Mouse (Mus musculus) urinary bladder, postnatal 25 days (tissue): ENCODE results near the gene Rabggtb.
A peak's percentile ranks its signal among the peaks of the same experiment; 100 is the strongest.

Experiments
- DNase-seq: peaks from one replicate; pipeline ENCODE4 v3.0.0; 2022; ENCODE audit warnings: low spot score

Rabggtb gene

GRCm38 (mm10) chr3:153912546-153913509 is at the start of gene Rabggtb:
Gene Rabggtb (minus strand): TSS chr3:153913009.
- DNase-seq = peak; percentile 96

DNA sequence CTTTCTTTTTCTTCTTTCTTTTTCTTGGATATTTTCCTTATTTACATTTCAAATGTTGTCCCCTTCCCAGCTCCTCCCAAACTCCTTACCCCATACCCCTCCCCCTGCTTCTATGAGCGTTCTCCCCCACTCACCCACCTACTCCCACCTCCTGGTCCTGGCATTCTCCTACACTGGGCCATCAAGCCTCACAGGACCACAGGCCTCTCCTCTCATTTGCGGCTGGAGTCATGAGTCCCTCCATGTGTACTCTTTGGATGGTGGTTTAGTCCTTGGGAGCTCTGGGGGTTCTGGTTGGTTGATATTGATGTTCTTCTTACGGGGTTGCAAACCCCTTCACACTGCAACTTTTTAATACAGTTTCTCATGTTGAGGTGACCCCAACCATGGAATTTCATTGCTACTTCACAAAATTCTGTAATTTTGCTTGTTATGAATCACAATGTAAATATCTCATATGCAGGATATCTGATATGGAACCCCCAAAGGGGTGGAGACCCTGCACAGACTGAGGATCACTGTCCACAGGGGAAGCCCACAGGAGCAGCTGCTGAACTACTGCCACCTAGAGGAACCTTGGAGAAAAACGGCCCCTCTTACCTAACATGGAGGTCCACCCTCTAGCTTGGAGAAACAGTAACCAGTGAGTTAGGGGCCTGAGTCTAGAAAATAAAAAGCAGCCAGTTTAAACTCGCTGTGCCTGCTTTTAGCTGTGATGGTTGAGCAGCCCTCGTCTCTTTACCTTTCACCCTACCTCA is 49.0 kb upstream of the Rabggtb start:
- DNase-seq = no peak

- DNase-seq = no peak
Observed at GRCm38 (mm10) chr3:153960884-153961283, 48.1 kb upstream of the Rabggtb start.

- no peak for DNase-seq
Observed at GRCm38 (mm10) chr3:153959731-153960207, 47.0 kb upstream of the Rabggtb start.

DNA sequence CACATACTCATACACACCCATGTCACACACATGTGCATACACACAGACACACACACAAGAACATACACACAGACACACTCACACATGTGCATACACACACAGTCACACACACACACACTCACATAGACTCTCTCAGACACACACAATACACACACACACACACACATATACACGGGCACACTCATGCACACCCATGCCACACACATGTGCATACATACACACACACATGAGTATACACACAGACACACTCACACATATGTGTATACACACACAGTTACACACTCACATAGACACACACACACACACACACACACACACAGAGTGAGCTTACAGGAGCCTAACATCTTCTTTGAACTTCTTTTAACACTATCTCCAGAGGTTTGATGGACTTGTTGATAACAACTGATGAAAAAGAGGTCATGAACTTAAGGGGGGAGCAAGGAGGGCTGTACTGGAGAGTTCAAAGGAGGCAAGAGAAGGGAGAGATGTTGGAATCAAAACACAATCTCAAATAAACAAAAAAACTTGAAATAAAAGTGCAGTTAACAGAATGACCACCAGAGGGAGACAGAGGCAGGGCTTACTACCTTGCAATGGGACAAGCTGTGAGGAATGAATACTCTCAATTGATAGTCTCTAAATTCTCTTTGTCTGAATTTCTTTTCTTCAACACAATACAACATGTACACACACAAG is 46.4 kb upstream of the Rabggtb start:
- DNase-seq = no peak

DNA sequence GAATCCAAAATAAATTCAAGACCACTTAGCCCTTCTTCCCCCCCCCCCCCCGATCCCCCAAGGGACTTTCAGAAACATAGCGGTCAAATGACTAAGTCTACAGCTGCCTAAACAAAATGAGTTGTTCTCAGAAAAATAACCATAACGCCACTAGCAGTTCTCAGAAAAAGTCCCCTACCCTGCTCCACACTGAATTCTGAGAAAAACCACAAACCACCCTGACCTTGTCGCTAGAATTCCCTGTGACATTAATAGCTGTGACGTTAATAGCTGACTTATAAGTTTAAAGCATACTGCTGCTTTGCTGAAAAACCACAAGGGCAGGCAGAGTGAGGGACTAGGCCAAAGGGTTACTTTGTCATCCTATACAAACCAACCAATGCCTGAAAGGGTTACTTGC is 45.1 kb upstream of the Rabggtb start:
- DNase-seq = no peak

DNA sequence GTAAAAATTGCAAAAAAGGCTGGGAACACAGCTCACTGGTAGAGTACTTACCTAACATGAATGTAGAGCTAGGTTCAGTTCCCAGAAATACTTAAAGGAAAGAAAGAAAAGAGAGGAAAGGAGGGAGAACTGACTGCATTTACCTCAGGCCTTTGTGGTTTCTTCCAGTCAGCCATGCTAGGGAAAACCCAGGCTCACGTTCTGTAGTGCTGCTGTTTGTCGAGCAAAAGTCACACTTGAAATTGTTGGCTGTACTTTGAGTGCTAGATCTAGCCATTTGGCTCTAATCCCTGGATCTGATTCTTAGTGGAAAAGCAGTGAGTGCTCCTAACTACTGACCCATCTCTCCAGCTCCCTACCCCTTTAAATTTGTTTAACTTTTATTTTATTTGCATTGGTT is 35.4 kb upstream of the Rabggtb start:
- DNase-seq = no peak

- DNase-seq = no peak
Observed at GRCm38 (mm10) chr3:153947271-153947670, 34.5 kb upstream of the Rabggtb start.

- DNase-seq = peak; percentile 97
Observed at GRCm38 (mm10) chr3:153944335-153944990, 31.7 kb upstream of the Rabggtb start, which contains the start of gene Acadm. Gene Acadm (minus strand): TSS chr3:153944632.

DNA sequence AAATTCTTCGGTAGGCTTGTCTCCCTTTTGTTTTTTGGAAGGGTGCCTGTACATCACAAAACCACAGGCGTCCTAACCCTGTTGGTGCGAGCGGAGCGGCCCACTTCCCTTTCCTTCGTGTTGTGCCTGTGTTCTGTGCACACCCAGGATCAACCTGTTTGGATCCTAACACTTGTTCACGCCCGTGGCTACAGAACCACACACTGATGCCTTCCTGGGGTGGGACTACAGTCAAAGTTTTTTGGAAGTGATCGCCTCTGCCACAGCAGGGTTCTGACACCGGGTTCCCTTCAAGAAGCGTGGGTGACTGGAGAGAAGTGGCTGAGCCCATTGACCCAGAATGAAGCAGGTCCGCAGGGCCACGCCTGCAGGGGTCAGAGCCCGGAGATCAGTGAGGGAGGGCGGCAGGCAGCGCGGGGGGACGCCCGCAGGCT is 31.1 kb upstream of the Rabggtb start:
- DNase-seq = no peak

GRCm38 (mm10) chr3:153943003-153943640 is 30.3 kb upstream of the Rabggtb start:
- DNase-seq = no peak

GRCm38 (mm10) chr3:153941613-153942012 is 28.8 kb upstream of the Rabggtb start:
- no peak for DNase-seq

GRCm38 (mm10) chr3:153940486-153940885 is 27.7 kb upstream of the Rabggtb start:
- no peak for DNase-seq

DNA sequence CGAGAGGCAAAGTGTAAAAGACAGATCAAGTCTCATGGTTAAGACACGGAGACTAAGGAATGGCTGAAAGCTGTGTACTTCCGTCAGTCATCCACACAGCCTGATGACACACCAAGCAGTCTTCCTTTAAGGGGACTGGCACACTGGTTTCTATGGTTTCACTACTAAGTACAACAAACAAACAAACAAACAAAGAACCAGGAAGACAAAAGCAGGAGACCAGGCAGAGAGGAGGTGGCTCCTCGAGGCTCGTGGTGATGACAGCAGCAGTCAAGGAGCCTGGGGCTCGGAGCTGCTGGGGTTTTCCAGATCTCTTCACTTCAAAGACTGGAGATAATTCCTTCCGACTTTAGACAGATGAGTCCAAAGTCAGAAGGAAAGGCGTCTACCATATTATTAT is 27.2 kb upstream of the Rabggtb start:
- DNase-seq = no peak

GRCm38 (mm10) chr3:153937116-153937810 is 24.5 kb upstream of the Rabggtb start:
- DNase-seq = no peak

DNA sequence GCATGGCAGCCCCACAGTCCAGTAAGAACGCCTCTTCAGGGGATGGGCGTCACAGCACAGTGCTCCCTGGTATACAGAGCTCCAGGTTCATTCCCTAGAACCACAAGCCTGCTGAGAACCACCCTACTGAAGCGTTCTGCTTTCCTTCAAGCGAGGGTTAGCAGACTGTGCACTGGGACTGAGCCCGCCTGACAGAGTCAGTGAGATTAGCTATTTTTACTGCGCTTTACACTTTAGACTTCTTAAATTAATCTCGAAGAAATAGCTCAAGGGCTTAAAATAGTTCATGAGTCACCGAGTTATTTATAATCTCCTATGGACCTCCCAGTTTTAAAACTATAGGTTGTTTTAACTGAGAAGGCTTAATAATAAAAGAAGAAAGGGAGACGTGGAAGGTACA is 23.1 kb upstream of the Rabggtb start:
- no peak for DNase-seq

DNA sequence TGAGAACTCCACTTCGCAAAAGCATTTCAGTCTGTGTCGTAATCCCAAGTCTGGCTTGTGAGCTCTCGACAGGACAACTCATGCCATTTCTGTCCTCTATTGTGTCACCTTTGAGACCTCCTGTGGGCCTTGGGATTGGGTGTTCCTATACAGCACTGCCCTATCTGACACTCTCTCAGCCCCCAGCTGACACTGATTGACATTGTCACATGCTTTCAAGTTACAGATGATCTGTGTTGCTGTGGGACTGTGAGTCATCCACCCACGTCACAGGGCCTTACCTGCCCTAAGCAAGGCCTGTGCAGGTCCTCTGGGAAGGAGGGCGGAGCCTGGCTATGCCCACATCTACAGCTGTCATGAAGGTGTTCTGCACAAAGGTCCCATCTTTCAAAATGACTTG is 19.7 kb upstream of the Rabggtb start:
- no peak for DNase-seq

DNA sequence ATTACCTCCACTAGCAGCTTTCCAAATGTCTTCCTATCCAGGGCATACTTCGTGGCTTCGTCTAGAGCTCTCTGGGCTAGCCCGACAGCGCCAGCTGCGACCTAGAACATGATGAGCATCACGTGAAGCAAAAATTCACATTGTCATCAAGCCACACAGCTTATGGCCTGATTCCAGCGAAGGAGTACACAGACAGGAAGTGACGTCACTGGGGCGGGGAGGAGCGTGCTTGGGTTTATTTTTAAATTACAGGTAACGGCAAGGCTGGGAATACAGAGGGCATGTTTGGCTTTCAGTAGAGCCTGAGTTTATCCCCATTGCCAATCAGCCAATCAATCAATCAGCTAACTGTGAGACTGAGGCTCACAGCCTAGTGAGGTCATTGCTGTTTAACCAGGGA is 16.7 kb upstream of the Rabggtb start:
- DNase-seq = no peak

DNA sequence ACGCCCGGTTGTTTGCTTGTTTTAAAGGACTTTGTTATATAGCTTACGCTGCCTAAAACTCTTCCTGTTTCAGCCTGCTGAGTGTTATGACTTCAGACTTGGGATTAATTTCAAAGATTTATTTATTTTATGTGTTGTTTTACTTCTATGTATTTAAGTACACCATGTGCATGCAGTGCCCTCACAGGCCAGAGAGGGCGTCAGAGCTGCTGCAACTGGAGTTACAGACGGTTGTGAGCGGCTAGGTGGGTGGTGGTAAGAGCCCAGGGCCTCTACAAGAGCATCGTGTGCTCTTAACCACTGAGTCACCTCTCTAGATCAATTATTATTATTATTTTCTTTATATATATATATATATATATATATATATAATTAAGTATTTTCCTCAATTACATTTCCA is 13.5 kb upstream of the Rabggtb start:
- no peak for DNase-seq

GRCm38 (mm10) chr3:153921147-153921910 is 8.5 kb upstream of the Rabggtb start:
- no peak for DNase-seq
